Mouse (Mus musculus): Measurements from ENCODE around the gene Prss27. TPM values are rescaled to one million over a fixed set of nuclear protein-coding genes. Genes with fewer than 3 reads are reported as not detected.
"Not testable (repeated sequence)": the region's sequence is repeated elsewhere in the genome, so short reads cannot be mapped to it uniquely, and the experiment has no call there.

Gene Prss27
- total RNA-seq, 2 experiments from 2014 or later, result not detected

DNA sequence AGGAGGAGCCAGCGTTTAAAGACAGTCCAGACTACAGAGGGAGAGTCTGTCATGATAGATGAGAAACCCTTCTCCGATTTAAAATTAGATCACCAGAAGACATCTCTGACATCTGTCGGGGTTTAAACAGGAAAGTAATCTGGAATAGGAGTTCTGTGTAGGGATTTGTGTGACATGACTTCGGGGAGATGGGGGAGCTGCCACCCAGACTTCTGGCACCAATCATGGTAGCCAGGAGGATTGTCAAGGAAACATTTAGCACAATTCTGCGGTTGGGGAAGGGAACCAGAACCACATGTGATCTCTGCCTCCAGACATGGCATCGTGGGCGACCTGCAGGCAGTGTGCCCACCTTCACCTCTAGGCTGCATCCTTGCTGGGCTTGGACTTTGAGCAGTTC is 8.5 kb upstream of the Prss27 start:
- intact Hi-C loops (cut with DNase I), result no loop called here
- no peak for DNase-seq

DNA sequence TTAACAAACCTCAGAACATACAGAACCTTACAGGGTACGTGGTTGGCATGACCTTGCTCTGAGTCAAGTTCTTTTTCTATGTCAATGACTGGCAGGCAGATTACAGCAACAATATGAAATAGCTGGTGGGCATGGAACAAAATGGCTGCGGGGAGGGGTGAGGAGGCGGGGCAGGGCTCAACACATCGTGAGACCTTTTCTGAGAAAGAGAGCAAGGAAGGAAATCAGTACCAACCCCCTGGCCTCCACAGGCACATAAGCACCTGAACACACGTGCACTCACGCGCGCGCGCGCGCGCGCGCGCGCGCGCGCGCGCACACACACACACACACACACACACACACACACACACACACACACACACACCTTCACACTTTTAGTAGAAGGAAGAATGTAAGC is 7.4 kb upstream of the Prss27 start:
- intact Hi-C loops (cut with DNase I), result no loop called here

DNA sequence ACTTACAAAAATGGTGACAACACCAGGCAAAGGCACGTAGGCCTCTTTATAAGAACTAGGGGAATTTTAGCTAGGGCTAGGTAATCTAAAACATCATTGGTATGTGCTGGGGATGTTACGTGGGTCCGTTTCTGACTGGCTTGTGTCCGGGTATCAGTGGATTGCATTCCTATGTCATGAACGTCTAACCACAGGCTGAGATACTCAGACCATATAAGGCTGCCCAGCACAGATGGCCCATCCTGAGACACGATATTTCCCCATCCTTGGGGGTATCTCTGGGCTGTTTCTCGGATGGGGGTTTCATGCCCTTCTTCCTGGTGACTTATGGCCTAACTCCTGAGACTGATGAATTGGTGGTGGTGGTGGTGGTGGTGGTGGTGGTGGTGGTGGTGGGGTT is 2.9 kb upstream of the Prss27 start:
- intact Hi-C loops (cut with DNase I), result no loop called here
- no peak for DNase-seq

More for the DNA sequence above, 7.4 kb upstream of the Prss27 start:
- no peak for DNase-seq

DNA sequence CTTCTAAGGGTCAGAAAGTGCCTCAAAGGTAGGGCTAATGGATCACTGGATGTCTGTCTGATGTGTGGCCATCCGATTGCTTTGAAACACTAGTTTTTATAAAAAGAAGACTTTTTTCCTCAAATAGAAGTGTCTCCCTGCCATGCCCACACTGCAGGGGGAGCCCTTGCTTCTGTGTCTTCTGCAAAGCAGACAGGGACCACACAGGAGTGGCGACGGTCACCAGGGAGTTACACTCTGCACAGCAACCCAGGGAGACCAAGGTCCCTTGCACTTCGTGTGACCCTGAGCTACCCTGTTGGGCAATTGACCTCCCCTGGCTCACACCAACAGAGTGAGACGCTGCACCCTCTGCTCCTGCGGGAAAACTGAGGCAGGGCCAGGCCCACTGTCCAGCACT is 990 bp upstream of the Prss27 start:
- intact Hi-C loops (cut with DNase I), result no loop called here
- no peak for DNase-seq

DNA sequence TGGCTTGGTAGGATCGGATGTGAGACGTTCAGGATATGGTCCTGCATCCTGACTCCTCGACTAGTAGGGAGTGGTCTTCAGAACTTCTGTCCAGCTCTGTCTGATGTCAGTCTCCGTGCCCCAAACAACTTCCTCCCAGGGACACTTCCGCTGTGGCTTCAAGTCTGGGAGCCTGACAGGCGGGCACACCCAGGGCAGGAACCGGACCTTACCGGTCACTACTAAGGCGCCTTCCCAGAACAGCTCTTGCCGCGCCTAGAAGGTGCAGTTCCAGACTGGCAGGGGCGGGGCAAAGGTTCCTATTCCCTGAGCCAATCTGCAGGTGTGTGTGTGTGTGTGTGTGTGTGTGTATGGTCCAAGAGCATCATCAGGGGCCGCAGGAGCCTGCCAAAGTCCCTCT is 584 bp upstream of the Prss27 start:
- no peak for DNase-seq
- intact Hi-C loops (cut with DNase I), result no loop called here

DNA sequence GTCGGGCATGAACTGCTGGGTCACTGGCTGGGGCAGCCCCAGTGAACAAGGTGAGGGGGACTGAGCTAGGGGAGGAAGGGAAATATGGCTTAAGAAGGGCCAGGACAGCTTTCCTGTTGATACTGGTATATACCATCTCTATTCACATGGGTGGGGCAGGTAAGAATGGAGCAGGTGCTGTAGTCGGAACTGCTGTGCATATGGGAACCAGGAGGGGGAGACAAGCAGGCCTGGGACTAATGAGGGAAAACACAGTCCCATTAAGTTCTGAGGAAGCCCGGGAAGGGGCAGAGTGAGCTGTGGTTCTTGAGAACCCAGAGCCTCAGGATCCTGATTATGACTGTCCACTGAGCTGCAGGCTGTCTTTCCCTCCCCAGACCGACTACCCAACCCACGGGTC is 6.5 kb downstream of the Prss27 start:
- intact Hi-C loops (cut with DNase I), result no loop called here
- DNase-seq, result no peak

DNA sequence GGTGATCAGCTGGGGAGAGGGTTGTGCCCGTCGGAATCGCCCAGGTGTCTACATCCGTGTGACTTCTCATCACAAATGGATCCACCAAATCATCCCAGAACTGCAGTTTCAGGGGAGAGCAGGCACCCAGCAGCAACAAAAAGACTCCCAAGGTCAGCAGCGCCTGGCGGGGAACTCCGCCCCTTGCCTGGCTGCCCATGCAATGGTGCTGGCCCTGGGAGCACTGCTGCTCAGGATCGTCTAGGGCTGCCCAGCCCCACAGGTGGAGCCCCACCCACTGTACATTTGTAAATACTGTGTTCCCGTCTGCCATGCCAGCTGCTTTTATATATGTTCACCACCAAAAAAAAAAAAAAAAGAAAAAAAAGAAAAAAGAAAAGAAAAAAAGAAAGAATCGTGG is 7.7 kb downstream of the Prss27 start:
- intact Hi-C loops (cut with DNase I), result no loop called here
- no peak for DNase-seq

DNA sequence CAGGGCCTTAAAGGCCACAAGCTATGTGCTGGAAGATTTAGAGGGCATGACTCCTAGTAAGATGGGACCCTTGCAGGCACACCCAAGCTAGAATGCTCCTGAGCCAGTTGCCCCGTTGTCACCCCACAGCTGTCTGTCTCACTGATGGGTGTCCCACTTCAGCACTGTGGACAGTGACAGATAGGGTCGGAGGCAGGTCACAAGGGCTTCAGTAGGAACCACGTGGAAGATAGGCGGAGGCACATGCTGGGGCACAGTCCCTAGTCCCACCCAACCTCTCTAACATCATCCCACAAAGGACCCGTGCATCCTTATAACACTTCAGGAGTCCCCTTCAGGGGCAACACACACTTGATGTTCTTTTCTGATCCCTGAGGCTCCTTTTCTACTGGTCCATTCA is 8.1 kb downstream of the Prss27 start:
- no peak for DNase-seq
- intact Hi-C loops (cut with DNase I), result no loop called here

DNA sequence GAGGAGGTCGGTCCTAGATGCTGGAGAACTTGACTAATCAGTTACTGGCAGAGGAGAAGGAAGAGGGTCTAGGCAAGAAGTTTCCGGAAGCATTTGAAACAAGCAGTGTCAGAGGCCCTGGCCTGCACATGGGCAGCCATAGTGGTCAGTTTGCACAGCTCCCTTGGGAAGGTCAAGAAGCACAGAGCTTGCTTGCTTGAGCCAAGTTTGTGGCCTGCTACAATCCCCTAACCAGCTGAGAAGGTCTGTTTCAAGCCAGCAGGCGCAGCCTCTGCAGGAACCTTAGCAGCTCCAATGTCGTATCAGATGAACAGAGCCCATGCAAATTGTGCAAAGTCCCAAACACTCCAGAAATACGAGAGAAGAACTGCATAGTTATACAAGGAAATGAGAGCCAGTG is 10.1 kb downstream of the Prss27 start:
- intact Hi-C loops (cut with DNase I), result no loop called here
- no peak for DNase-seq

DNA sequence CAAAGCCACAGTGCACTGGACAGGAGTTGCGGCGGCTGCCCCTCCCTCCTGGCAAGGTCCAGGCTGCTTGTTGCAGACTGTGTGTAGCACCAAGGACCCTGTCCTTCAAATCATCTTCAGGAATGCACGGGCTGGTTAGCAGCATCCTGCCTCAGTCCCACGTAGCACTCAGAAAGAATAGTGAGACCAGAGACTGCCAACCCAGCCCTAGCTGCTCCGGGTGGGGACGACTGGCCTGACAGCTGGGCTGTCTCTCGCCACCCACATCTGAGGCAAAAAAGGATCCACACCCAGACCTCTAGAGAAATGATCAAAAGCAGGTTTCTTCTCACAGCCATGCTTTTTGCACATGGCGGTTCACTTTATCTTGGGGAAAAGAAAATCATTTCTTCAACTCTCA is 11.1 kb downstream of the Prss27 start:
- intact Hi-C loops (cut with DNase I), result no loop called here
- DNase-seq, result no peak

DNA sequence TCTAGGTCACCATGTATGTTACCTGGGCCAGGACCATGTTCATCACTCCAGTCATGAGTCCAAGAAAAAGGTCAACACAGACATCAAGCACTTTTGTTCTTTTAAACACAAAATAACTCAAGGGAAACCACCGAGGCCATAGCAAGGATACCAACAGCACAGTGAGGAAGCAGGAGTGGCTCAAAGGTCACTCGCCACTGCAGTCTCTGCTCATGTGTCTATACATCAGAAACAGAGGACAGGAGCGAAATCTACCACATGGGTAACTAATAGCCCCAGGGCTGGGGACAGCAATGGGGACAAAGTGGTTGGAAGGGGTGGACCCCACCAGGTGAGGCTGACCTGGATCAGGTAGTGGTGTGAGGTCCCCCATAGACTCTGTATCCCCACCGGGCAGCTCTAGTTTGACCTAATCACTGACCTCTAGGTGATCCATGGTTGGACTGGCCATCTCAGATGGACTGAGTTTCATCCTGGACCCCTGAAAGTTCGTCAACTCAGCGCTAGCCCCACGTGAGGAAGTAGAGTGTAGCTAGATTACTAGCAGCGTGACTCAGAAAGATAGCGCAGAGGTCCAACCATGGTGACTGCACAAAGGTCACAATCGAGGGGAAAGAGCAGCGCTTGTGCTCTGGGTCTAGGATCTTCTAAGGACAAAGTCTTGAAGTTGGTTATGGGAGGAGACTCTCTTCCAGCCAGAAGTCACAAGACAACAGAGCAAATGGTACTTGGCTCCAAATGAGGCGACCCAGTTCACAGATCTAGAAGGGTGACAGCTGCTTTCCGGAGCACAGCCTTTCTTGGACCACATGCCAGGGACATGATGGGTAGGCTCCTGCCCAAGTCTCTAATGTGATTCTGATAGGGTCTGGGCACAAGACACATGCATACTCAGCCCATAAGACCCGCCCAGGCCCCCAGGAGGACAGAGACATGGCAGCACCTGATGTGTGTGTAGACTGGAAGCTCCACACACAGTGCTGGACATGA is 19.0 kb downstream of the Prss27 start:
- no peak for DNase-seq
- intact Hi-C loops (cut with DNase I), result no loop called here

DNA sequence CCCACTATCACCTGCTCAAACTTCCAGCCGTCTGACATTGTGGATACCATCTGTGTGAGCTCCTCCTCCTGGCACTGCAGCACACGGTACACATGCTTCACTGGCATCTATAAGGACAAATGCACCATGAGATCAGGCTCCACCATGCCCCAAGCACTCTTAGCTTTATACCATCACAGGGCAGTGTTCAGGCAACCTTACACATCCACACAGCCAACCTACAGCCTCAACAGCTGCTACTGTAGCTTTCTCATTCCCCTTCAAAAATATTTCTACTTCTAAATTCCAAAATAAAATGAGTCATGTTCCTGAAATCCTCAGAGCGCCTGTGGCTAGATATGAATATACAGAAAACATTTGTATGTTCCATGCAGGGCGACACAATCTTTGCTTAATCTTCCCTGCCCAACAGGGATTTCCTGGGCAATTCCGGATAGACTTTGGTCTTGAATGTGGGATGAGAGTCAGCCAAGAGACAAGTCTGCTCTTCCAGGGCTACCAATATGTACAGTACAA is 19.8 kb downstream of the Prss27 start:
- DNase-seq, result no peak
- intact Hi-C loops (cut with DNase I), result no loop called here

DNA sequence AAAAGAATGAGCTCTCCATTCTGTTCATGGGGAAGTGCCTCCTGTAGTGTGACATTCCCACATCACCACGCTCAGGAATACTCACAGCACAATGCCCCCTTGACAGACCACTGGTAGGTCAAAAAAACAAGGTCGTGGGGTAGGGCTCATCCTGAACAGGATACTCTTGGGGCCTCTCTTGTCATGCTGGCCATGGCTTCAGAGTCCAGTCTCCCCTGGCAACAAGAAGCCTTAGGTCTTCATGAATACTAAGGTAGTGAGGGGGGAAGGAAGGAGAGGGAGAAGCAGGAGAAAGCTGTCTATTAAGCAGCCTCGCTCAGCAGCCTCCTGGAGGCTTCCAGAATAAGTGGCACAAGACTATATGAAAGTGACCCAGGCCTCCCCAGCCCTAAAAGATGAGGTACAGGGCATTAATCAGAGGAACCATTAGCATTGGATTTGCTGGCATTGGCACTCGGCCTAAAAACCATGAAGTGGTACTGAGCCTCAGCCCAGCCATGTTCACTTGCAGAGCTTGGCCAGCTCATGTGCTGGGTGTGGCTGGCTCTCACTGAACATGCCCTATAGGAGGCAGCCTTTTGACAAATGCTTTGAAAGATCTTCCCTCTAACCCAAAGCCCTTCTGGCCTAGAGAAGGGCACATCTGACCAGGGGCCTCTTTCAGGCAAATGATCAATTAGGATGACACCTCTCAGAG is 24.7 kb downstream of the Prss27 start:
- intact Hi-C loops (cut with DNase I), result no loop called here
- no peak for DNase-seq

DNA sequence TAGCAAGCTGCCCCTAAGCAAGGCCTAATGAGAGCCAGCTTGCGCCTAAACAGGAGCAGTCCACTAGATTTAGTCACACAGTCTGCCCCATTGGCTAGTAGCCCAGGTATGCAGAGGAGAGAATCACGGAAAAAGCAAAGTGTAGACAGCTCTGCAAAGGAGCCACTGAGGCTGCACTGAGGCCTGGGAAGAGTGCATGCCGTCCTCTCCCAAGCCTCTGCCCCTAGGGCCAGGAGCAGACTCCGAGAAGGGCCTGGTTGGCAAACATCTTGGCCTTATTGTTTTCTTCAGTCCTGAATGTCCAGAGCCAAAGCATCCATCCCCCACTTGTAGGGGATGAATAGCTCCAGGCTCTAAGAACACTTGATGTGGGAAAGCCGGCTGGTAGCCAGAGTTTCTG is 30.3 kb downstream of the Prss27 start:
- intact Hi-C loops (cut with DNase I), result no loop called here
- DNase-seq, result peak in 1 of 2 experiments; percentile 11

DNA sequence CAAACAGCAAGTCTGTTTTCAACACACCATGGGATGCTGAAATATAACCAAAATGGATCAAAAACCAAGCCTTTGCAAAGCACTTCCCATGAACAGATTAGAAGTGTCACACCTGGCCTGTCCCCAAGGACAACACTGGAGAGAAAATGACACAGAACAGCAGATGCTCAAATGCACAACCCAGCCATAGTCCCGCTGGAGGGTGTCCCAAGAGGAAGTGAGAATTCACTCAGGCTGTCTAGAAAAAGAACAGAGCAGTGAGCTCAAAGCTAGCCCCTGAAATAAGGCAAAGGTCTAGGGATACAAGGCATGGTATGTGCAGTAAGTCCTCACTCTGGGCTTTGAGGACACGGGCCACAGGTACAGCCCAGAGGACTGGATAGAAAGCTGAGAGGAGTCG is 31.6 kb downstream of the Prss27 start:
- peak in 1 of 2 experiments; percentile 5 for DNase-seq
- intact Hi-C loops (cut with DNase I), result no loop called here

DNA sequence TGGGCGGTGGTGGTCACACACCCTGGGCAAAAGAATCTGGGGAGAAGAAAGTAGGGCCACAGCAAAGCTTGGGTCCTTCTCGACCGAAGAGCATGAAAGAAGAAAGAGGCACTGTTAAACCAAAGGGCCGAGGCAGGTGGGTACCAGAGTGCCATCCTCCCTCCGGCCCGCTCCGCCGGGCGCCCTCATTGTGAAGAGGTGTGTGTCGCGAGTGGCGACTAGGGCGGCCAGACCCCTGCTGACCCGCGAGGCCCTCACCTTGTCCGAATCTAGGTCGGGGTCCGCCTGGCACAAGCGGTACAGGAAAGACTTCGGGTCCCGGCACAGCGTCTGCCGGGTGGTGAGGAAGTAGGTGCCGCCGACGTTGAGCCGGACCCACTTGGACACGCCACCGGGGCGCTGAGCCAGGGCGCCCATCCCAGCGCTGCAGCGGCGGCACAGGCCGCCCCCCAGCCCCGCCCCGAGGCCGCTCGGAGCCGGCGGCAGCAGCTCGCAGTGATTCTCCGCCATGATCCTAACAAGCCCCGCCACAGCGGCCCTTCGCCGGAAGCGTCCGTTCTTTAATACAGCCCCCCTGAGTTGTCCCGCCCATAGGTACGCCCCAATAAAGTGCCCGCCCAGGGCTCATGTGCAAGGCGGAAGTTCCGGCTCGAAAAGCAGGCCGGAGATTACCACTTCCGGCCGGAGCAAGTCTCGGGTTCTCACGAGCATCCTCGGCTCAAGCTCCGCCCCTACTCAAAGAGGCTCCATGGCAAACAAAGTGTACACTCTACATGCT is 35.2 kb downstream of the Prss27 start, which contains the start of gene Kctd5:
TSS of gene Kctd5 (minus strand) at position 567 of the 778 bp plus-strand sequence.
- intact Hi-C loops (cut with DNase I), result no loop called here
- peak; percentile 90 to 95 for DNase-seq

DNA sequence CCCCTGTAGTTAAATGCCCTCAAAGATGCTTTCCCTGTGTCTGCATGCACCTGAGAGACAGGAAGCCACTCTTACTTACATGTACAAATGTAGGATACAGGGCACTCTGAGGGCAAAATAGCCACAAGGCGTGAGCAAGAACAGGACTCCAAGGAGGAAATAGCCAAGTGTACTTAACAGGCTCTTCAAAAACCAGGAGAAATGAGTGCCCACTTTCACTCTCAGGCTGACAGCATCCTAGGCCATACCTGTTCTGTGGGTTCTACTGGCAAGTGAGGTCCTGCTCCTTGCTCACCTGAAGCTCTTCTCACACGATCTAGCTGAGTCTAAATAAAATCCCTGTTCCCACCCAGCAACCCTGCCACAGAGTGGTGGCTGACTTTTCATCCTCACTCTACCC is 39.2 kb downstream of the Prss27 start:
- DNase-seq, result no peak
- intact Hi-C loops (cut with DNase I), result no loop called here

DNA sequence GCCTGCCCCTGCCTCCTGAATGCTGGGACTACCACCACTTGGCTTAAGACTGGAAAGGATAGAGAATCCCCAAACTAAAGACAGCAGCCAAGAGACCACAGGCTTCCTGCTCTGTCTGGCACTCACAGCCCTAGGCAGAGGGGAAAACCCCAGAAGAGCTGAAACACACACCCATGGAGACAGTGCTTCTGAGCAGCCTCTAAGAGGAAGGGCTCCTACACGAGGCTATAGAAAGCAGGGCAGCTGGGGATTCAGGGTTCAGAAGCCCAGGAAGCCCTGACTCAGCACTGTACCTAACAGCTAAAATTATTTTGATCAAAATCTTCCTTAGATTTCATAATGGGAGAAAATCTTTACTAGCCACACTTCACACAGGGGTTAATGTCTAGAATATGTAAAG is 46.6 kb downstream of the Prss27 start:
- DNase-seq, result no peak
- intact Hi-C loops (cut with DNase I), result no loop called here

DNA sequence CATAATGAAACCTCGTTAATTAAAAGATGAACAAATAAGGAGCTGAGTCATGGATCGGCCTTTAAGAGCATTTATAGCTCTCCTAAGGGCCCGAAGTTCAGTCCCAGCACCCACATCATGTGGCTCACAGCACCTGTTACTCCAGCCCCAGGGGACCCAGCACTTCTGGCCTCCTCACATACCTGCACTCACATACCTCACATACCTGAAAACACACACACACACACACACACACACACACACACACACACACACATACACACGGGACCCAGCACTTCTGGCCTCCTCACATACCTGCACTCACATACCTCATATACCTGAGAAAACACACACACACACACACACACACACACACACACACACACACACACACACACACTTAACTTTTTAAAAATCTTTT is 48.5 kb downstream of the Prss27 start:
- DNase-seq; intact Hi-C loops (cut with DNase I): not testable (repeated sequence)

DNA sequence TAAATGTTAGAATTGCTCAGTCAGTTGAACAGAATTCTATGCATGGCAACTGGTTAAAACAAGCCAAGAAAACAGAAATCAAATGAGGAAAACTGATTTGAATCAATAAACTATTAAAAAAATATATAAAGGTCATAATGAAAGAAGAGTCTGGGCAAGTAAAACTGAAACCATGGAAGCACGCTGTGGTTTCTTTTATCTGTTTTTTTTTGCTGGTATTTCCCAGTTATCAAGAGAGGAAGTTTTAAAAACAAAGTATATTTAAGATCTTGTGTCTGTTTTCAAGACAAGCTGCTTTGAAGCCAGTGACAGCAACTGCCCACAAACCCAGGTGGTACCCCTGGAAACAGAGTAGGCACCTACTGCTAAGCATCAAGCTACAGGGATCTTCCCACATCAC is 52.6 kb downstream of the Prss27 start:
- intact Hi-C loops (cut with DNase I), result no loop called here

More for the DNA sequence above, 52.6 kb downstream of the Prss27 start:
- DNase-seq, result no peak
